Mouse (Mus musculus): ENCODE results near the gene Tc2n. TPM values are rescaled to one million over a fixed set of nuclear protein-coding genes. Genes with fewer than 3 reads are reported as not detected.
"Not testable (repeated sequence)": the region's sequence is repeated elsewhere in the genome, so short reads cannot be mapped to it uniquely, and the experiment has no call there.

Tc2n gene
- polyA plus RNA-seq, 1 experiment from 2014 or later: 0.20 TPM

DNA sequence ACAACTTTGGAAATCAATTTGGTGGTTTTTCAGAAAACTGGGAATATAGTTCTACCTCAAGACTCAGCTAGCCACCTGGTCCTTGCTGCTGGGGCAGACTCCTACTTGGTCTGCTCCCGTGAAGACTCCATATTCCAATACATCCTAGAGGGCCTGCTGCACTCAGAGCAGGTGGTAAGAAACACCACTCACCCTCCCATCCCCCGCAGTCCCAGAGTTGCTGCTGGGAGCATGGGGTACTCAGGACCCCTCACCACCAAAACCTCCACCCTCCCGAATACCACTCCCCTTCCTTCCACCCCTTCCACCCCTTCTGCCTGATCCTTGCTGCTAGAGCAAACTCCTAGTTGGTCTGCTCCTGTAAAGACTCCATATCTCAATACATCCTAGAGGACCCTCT lies 19.1 kb downstream of the Tc2n start:
- H3K4me1 ChIP-seq: no peaks in the 10 kb centered on the region
- whole genome bisulfite sequencing: 93% methylated on average over 3 of the region's 3 CpGs
- no peak overlapping the region for H3K27ac ChIP-seq
- H3K27me3 ChIP-seq: no peaks in the 10 kb centered on the region
- H3K9me3 ChIP-seq: no peaks in the 10 kb centered on the region
- H3K4me2 ChIP-seq: no peak overlapping the region
- no peak for ATAC-seq (ENCODE audit: low FRiP score)
- no peaks in the 10 kb centered on the region for H3K36me3 ChIP-seq (replicated peaks)
- H3K9ac ChIP-seq: no peak overlapping the region
- no peak overlapping the region for H3K4me3 ChIP-seq (replicated peaks)

DNA sequence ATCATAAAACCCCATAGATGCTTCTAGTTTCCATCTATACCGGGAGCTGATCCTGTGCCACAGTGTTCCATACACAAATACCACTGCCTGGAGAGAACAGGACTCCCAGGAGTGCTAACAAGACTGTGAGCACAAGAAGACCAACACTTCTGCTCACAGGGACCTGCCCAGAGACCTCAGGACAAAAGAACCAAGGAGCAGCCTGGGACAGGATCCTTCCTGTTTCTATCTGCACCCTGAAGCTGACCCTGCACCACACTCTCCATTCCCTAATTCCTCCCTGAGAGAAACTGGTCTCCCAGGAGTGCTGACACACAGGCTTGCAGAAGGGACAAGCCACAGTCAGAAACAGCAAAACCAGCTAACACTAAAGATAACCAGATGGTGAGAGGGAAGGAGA lies 21.8 kb downstream of the Tc2n start:
- Histone ChIP-seq H3K27me3 (no peaks in the 10 kb centered on the region), H3K9ac (no peak overlapping the region), H3K4me3 (replicated peaks) (no peak overlapping the region), H3K27ac (no peak overlapping the region), H3K4me1 (no peaks in the 10 kb centered on the region), H3K36me3 (replicated peaks) (no peaks in the 10 kb centered on the region), H3K4me2 (no peak overlapping the region), H3K9me3 (no peaks in the 10 kb centered on the region)
- 90% methylated on average over 1 of the region's 1 CpGs for WGBS
- ATAC-seq (ENCODE audit: low FRiP score): no peak

DNA sequence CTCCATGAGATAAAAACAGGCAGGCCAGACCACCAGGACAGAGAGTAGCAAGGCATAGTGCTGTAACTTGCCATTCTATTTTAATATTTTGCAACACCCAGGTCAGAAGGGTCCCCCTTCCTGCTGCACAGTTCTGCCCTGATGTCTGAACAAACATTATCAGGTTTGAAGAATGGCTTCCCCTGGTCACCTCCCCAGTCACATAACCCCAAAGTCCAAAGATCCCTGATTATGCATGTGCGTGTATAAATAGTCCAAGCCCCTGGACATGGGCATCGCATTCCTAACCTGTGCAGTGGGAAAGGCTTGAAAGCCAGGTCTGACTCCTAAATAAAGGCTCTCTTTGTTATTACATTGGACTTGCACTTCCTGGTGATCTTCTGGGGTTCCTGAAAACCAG lies 37.8 kb downstream of the Tc2n start:
- no peak for ATAC-seq (ENCODE audit: low FRiP score)
- H3K27me3 ChIP-seq: no peaks in the 10 kb centered on the region
- 90% methylated on average over 2 of the region's 2 CpGs for WGBS

DNA sequence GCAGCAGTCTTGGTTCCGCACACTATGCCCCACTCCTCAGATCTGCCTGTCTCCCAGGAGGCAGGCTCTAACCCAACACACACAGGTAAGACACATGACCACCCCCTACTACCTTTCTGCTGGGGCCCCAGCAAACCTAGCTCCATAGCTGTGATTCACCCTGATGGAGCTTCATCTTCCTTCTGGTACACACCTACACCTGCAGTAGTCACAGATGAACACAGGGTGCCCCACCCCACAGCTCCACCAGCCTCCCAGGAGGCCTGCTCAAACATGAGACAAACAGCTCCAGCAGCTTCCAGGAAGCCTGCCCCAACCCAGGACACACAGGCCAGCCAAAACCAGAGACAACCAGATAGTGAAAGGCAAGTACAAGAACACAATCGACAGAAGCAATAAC lies 50.8 kb downstream of the Tc2n start:
- Histone ChIP-seq H3K4me2 (no peak overlapping the region), H3K36me3 (replicated peaks) (no peaks in the 10 kb centered on the region), H3K27ac (no peak overlapping the region), H3K4me1 (no peaks in the 10 kb centered on the region), H3K9ac (no peak overlapping the region), H3K27me3 (no peaks in the 10 kb centered on the region), H3K9me3 (no peaks in the 10 kb centered on the region), H3K4me3 (replicated peaks) (no peak overlapping the region)
- 89% methylated on average over 2 of the region's 2 CpGs for WGBS
- ATAC-seq (ENCODE audit: low FRiP score): no peak

More for the DNA sequence above, 37.8 kb downstream of the Tc2n start:
- no peak overlapping the region for H3K27ac ChIP-seq
- H3K4me1 ChIP-seq: no peaks in the 10 kb centered on the region
- H3K36me3 ChIP-seq (replicated peaks): no peaks in the 10 kb centered on the region
- no peaks in the 10 kb centered on the region for H3K9me3 ChIP-seq
- H3K4me3 ChIP-seq (replicated peaks): no peak overlapping the region
- no peak overlapping the region for H3K4me2 ChIP-seq
- no peak overlapping the region for H3K9ac ChIP-seq

DNA sequence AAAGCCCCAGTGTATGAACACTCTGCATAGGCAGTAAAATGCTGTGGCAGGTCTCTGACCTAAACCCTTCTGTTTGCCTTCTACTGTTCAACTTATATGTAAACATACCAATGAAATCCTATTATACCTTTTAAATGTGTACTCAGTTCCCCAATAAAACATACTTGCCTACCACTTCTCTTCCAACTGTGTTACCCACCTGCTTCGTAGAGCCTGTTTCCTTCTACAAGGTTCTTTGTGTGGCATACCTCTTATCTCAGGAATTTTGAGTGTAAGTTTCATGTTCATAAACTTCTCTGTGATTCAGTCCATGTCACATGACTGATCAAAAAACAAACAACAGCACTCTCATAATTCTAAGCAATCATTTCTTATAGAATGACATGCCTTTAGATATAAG lies 85.2 kb downstream of the Tc2n start:
- Histone ChIP-seq H3K4me2 (no peak overlapping the region), H3K9me3 (no peaks in the 10 kb centered on the region), H3K27me3 (no peaks in the 10 kb centered on the region), H3K9ac (no peak overlapping the region), H3K4me1 (no peaks in the 10 kb centered on the region), H3K27ac (no peak overlapping the region), H3K36me3 (replicated peaks) (no peaks in the 10 kb centered on the region), H3K4me3 (replicated peaks) (no peak overlapping the region)
- ATAC-seq (ENCODE audit: low FRiP score): no peak
- WGBS: 95% methylated on average over 1 of the region's 1 CpGs

DNA sequence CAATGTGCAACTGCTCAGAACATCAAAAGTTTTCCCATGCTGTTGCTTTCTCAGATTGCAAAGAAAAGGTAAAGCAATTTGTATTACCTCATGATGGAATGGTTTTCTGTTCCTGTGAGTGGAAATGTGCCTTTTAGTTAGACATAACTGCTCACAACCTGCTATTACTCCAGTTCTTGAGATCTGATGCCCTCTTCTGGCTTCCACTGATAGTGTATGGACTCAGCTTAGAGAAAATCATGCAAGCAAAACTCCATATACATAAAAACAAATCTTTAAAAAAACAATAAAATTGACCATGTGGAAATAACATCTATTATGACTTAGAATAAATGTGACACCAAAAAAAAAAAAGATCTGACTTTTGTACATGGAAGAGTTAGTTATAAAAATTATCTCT lies 111.7 kb downstream of the Tc2n start:
- H3K36me3 ChIP-seq (replicated peaks); ATAC-seq (ENCODE audit: low FRiP score); H3K9me3 ChIP-seq; H3K9ac ChIP-seq; H3K4me1 ChIP-seq; H3K4me3 ChIP-seq (replicated peaks); H3K4me2 ChIP-seq; H3K27ac ChIP-seq; H3K27me3 ChIP-seq: not testable (repeated sequence)

Other genes with a start within 250 kb of the Tc2n start
- gene Fbln5, start 100.5 kb upstream of the Tc2n start, polyA plus RNA-seq (2016; fragmentation: Nextera tagmentation; extraction: Ambion mirVana): 8.7 and 12.2 TPM in 2 replicates
- gene Trip11, start 194.7 kb upstream of the Tc2n start, polyA plus RNA-seq (2016; fragmentation: Nextera tagmentation; extraction: Ambion mirVana): 19.3 and 22.5 TPM in 2 replicates
- 16.2 and 16.4 TPM in 2 replicates for gene Atxn3, start 239.7 kb upstream of the Tc2n start, polyA plus RNA-seq (2016; fragmentation: Nextera tagmentation; extraction: Ambion mirVana)

Measured in forebrain, embryonic 12.5 days (tissue).